Mouse (Mus musculus): ENCODE measurements around the gene Traf3. TPM values are rescaled to one million over a fixed set of nuclear protein-coding genes. Genes with fewer than 3 reads are reported as not detected.

Gene Traf3
- polyA plus RNA-seq, 1 experiment: 13.1 TPM

DNA sequence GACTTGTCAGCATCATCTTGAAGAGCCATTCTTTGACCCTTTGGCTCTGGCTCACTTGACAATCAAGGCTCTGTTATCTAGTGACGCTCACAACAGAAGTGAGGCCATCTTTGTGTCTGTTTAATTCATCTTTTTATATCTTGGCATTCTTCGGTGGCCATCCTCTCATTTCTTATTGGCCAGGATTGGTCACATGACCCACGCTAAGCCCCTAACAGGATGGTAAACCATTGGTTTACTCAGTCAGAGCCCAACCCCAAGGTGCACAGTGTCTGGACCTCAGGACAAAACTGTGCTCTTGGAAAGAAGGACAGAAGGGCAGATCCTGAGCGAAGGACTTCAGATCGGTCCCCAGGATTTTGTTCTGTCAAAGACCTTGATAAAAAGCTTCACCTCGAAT lies 13.6 kb upstream of the Traf3 start:
- H3K27ac ChIP-seq (ENCODE audit: insufficient read depth, low read length): no peak overlapping the region
- H3K36me3 ChIP-seq (ENCODE audit: control insufficient read depth, insufficient read depth, low read length, poor library complexity, severe bottlenecking): no peaks in the 10 kb centered on the region
- TF ChIP-seq EP300 (IDR thresholded peaks at IDR 0.05; ENCODE audit: insufficient read depth, low read depth, low read length): no peak
- no peak for TF ChIP-seq POLR2A (IDR thresholded peaks at IDR 0.05; ENCODE audit: insufficient read depth, low read length)
- TF ChIP-seq CTCF (IDR thresholded peaks at IDR 0.05; ENCODE audit: low read depth, low read length): no peak
- H3K9ac ChIP-seq (ENCODE audit: low read depth, poor library complexity, severe bottlenecking): no peak overlapping the region
- no peak overlapping the region for H3K4me3 ChIP-seq (ENCODE audit: low read depth, low read length)
- no peaks in the 10 kb centered on the region for H3K4me1 ChIP-seq (ENCODE audit: control insufficient read depth, insufficient read depth, low read length)
- no peaks in the 10 kb centered on the region for H3K9me3 ChIP-seq (replicated peaks; ENCODE audit: control insufficient read depth, insufficient read depth, low read length, poor library complexity, severe bottlenecking)
- H3K27me3 ChIP-seq (ENCODE audit: control insufficient read depth, insufficient read depth, low read length, poor library complexity, severe bottlenecking): no peaks in the 10 kb centered on the region

DNA sequence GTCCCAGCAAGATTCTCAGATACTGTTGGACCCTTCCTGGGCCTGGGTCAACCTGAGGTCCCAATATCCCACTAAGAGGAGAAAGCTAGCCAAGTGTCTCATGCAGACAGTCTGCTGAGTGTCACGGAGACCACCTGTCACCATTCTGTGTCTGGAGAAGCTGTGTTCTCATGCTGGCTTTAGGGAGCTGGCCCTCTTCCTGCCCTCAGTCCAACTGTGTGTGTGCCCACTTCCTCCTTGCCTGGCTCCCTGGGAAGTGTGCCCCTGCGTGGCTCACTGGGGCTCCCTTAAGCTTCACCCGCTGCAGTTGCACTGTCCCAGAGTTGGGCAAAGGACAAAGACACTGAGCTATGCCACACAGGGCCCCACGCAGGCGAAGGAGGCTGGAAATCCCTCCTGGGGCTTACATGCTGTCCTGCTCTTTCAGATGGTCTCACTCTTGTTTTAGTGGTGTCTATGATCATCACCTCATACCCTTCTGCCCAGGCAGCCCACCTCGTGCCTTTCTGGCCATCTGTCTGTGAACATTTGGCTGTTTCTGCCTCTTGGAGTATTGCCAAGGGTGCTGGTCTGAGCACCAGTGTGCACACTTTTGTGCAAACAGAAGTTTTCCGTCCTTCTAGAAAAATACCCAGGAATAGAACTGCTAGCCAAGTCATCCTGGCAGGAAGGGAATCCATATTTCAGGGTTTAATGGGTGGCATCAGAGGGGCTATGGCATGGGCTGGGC lies 13.0 kb upstream of the Traf3 start:
- Histone ChIP-seq H3K9me3 (replicated peaks; ENCODE audit: control insufficient read depth, insufficient read depth, low read length, poor library complexity, severe bottlenecking) (no peaks in the 10 kb centered on the region), H3K36me3 (ENCODE audit: control insufficient read depth, insufficient read depth, low read length, poor library complexity, severe bottlenecking) (no peaks in the 10 kb centered on the region), H3K27me3 (ENCODE audit: control insufficient read depth, insufficient read depth, low read length, poor library complexity, severe bottlenecking) (no peaks in the 10 kb centered on the region), H3K27ac (ENCODE audit: insufficient read depth, low read length) (no peak overlapping the region), H3K4me1 (ENCODE audit: control insufficient read depth, insufficient read depth, low read length) (no peaks in the 10 kb centered on the region), H3K9ac (ENCODE audit: low read depth, poor library complexity, severe bottlenecking) (no peak overlapping the region), H3K4me3 (ENCODE audit: low read depth, low read length) (no peak overlapping the region)
- no peak for TF ChIP-seq EP300 (IDR thresholded peaks at IDR 0.05; ENCODE audit: insufficient read depth, low read depth, low read length)
- no peak for TF ChIP-seq CTCF (IDR thresholded peaks at IDR 0.05; ENCODE audit: low read depth, low read length)
- TF ChIP-seq POLR2A (IDR thresholded peaks at IDR 0.05; ENCODE audit: insufficient read depth, low read length): no peak

DNA sequence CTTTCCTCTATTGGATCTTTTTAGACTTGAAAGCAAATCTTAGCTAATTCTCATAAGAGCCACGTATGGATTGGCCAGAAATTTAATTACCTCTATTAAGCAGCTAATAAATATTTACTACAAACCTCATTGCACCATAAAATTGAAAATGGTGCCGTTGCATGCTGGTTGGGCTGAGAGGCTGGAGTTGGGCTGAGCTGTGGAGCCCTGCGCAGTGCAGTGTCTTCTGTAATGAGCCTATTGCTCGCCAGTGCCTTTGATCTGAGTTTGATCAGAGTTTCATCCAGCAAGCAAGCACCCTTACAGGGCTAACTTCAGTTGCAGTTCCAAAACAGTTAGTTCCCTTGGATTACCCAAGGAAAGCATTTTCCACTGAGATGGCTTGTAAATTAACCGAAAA lies 12.2 kb upstream of the Traf3 start:
- Histone ChIP-seq H3K9ac (ENCODE audit: low read depth, poor library complexity, severe bottlenecking) (no peak overlapping the region), H3K4me1 (ENCODE audit: control insufficient read depth, insufficient read depth, low read length) (no peaks in the 10 kb centered on the region), H3K27ac (ENCODE audit: insufficient read depth, low read length) (no peak overlapping the region), H3K36me3 (ENCODE audit: control insufficient read depth, insufficient read depth, low read length, poor library complexity, severe bottlenecking) (no peaks in the 10 kb centered on the region), H3K4me3 (ENCODE audit: low read depth, low read length) (no peak overlapping the region), H3K27me3 (ENCODE audit: control insufficient read depth, insufficient read depth, low read length, poor library complexity, severe bottlenecking) (no peaks in the 10 kb centered on the region), H3K9me3 (replicated peaks; ENCODE audit: control insufficient read depth, insufficient read depth, low read length, poor library complexity, severe bottlenecking) (no peaks in the 10 kb centered on the region)
- TF ChIP-seq EP300 (IDR thresholded peaks at IDR 0.05; ENCODE audit: insufficient read depth, low read depth, low read length) (no peak), POLR2A (IDR thresholded peaks at IDR 0.05; ENCODE audit: insufficient read depth, low read length) (no peak), CTCF (IDR thresholded peaks at IDR 0.05; ENCODE audit: low read depth, low read length) (no peak)

DNA sequence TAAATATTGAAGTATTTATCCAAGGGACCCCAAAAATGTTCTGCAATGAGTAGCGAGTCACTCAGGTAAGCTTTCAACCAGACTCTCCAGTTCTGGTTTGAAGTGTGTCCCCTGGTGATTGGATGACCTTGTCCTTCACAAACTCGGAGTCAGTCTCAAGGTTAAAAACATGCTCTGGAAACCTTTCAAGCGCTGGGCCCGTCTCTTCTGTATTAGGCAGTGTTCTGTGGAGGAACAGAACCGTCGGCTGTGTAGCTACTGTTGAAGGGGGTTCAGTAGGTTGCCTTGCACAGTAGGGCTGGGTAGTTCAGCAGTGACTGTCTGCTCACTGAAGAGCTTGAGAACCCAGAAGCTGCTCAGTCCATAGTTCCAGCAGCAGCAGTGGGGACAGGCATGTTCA lies 11.5 kb upstream of the Traf3 start:
- TF ChIP-seq EP300 (IDR thresholded peaks at IDR 0.05; ENCODE audit: insufficient read depth, low read depth, low read length): no peak
- no peak for TF ChIP-seq POLR2A (IDR thresholded peaks at IDR 0.05; ENCODE audit: insufficient read depth, low read length)
- TF ChIP-seq CTCF (IDR thresholded peaks at IDR 0.05; ENCODE audit: low read depth, low read length): no peak
- H3K9ac ChIP-seq (ENCODE audit: low read depth, poor library complexity, severe bottlenecking): no peak overlapping the region
- no peak overlapping the region for H3K27ac ChIP-seq (ENCODE audit: insufficient read depth, low read length)
- H3K36me3 ChIP-seq (ENCODE audit: control insufficient read depth, insufficient read depth, low read length, poor library complexity, severe bottlenecking): no peaks in the 10 kb centered on the region
- H3K27me3 ChIP-seq (ENCODE audit: control insufficient read depth, insufficient read depth, low read length, poor library complexity, severe bottlenecking): no peaks in the 10 kb centered on the region
- H3K4me1 ChIP-seq (ENCODE audit: control insufficient read depth, insufficient read depth, low read length): no peaks in the 10 kb centered on the region
- H3K4me3 ChIP-seq (ENCODE audit: low read depth, low read length): no peak overlapping the region
- H3K9me3 ChIP-seq (replicated peaks; ENCODE audit: control insufficient read depth, insufficient read depth, low read length, poor library complexity, severe bottlenecking): no peaks in the 10 kb centered on the region

DNA sequence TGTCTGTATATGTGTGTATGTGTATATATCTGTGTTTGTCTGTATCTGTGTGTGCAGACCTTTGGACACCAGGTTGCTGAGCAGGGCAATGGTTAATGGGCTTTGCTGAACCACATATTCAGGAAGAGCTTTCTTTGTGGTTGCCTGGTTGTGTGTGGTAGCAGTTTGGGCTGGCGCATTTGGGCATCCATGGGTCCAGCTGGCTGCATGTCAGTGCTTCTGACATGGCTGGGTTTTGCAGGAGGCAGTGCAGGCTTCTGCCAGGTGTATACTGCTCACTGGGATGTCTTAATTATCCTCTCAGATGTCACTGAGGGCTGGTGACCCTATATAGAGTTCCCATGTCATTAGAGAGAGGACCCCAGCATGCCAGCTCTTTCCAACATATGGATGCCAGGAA lies 10.4 kb upstream of the Traf3 start:
- H3K27ac ChIP-seq (ENCODE audit: insufficient read depth, low read length): no peak overlapping the region
- peaks cover 2% of the 10 kb centered on the region for H3K4me1 ChIP-seq (ENCODE audit: control insufficient read depth, insufficient read depth, low read length)
- no peaks in the 10 kb centered on the region for H3K36me3 ChIP-seq (ENCODE audit: control insufficient read depth, insufficient read depth, low read length, poor library complexity, severe bottlenecking)
- H3K4me3 ChIP-seq (ENCODE audit: low read depth, low read length): no peak overlapping the region
- no peaks in the 10 kb centered on the region for H3K9me3 ChIP-seq (replicated peaks; ENCODE audit: control insufficient read depth, insufficient read depth, low read length, poor library complexity, severe bottlenecking)
- no peak for TF ChIP-seq POLR2A (IDR thresholded peaks at IDR 0.05; ENCODE audit: insufficient read depth, low read length)
- H3K9ac ChIP-seq (ENCODE audit: low read depth, poor library complexity, severe bottlenecking): no peak overlapping the region
- no peaks in the 10 kb centered on the region for H3K27me3 ChIP-seq (ENCODE audit: control insufficient read depth, insufficient read depth, low read length, poor library complexity, severe bottlenecking)

DNA sequence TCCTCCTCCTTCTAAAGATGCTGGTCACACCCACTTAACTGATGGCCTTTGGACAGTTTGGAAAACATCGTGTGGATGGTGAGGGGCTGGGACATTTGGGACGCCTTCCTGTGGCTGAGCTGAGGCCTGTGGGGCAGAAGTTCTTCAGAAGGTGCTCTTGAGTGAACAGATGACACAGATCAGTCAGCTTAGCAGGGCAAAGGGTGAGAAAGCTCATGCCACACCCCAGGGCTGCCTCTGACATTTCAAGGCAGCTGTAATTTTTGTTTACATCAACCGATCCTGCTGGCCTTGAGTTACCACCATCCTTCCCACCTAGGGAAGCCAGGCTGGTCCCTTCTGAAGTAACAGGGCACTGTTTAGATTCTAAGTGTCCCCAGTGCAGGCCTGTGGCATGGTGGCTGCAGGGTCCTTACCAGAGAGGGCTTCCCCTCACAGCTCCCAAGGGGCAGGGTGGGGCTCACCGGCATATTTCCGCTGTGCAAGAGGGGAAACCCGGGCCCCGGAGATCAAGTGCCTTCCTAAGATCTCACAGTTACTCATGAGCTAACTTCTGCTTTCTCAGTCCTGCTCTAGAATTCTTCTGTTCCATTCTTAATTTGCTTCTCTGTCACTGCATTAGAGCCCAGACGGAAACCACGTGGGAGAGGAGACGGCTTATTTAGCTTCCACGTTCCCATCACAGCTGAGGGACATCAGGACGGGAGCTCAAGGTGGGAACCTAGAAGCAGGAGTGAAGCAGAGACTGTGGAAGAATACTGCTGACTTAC lies 6.3 kb upstream of the Traf3 start:
- no peaks in the 10 kb centered on the region for H3K9me3 ChIP-seq (replicated peaks; ENCODE audit: control insufficient read depth, insufficient read depth, low read length, poor library complexity, severe bottlenecking)
- H3K4me1 ChIP-seq (ENCODE audit: control insufficient read depth, insufficient read depth, low read length): peaks cover 2% of the 10 kb centered on the region
- H3K36me3 ChIP-seq (ENCODE audit: control insufficient read depth, insufficient read depth, low read length, poor library complexity, severe bottlenecking): no peaks in the 10 kb centered on the region
- no peak overlapping the region for H3K9ac ChIP-seq (ENCODE audit: low read depth, poor library complexity, severe bottlenecking)
- no peak overlapping the region for H3K27ac ChIP-seq (ENCODE audit: insufficient read depth, low read length)
- no peak overlapping the region for H3K4me3 ChIP-seq (ENCODE audit: low read depth, low read length)
- TF ChIP-seq CTCF (IDR thresholded peaks at IDR 0.05; ENCODE audit: low read depth, low read length): no peak
- TF ChIP-seq POLR2A (IDR thresholded peaks at IDR 0.05; ENCODE audit: insufficient read depth, low read length): no peak
- no peak for TF ChIP-seq EP300 (IDR thresholded peaks at IDR 0.05; ENCODE audit: insufficient read depth, low read depth, low read length)
- no peaks in the 10 kb centered on the region for H3K27me3 ChIP-seq (ENCODE audit: control insufficient read depth, insufficient read depth, low read length, poor library complexity, severe bottlenecking)
